Mouse (Mus musculus): ENCODE results near the gene Robo3. TPM values are rescaled to one million over a fixed set of nuclear protein-coding genes. Genes with fewer than 3 reads are reported as not detected.

Gene Robo3
- polyA plus RNA-seq, 1 experiment from 2014 or later = 0.06 TPM

GRCm38 (mm10) chr9:37368081-37368830, 64.8 kb downstream of the Robo3 start:
- WGBS (ENCODE audit: insufficient replicate concordance) = 71% methylated on average over 11 of the region's 11 CpGs
- Histone ChIP-seq H3K27me3 (ENCODE audit: insufficient read depth, low read length) (no peaks in the 10 kb centered on the region), H3K4me1 (ENCODE audit: insufficient read depth) (no peaks in the 10 kb centered on the region), H3K4me3 (ENCODE audit: low read depth, low read length) (no peak overlapping the region), H3K4me2 (ENCODE audit: low read depth, low read length) (no peak overlapping the region), H3K9me3 (ENCODE audit: low read length) (no peaks in the 10 kb centered on the region), H3K27ac (ENCODE audit: low read depth) (no peak overlapping the region), H3K9ac (replicated peaks) (no peak overlapping the region), H3K36me3 (replicated peaks; ENCODE audit: insufficient read depth, low read length) (no peaks in the 10 kb centered on the region)
- TF ChIP-seq CTCF (IDR thresholded peaks at IDR 0.05; ENCODE audit: low read depth) (0 out of 2 replicates have a peak, but pooled peaks have one; percentile 2), EP300 (IDR thresholded peaks at IDR 0.05; ENCODE audit: low read depth) (no peak)
- ATAC-seq (no peak), DNase-seq (no peak)

- no peak for ATAC-seq
- Histone ChIP-seq H3K36me3 (replicated peaks; ENCODE audit: insufficient read depth, low read length) (no peaks in the 10 kb centered on the region), H3K27me3 (ENCODE audit: insufficient read depth, low read length) (no peaks in the 10 kb centered on the region), H3K4me3 (ENCODE audit: low read depth, low read length) (no peak within 1 kb of the TSS), H3K4me2 (ENCODE audit: low read depth, low read length) (no peak within 1 kb of the TSS), H3K27ac (ENCODE audit: low read depth) (no peak within 1 kb of the TSS), H3K4me1 (ENCODE audit: insufficient read depth) (no peaks in the 10 kb centered on the region), H3K9me3 (ENCODE audit: low read length) (no peaks in the 10 kb centered on the region), H3K9ac (replicated peaks) (no peak within 1 kb of the TSS)
- WGBS (ENCODE audit: insufficient replicate concordance) = 81% methylated on average over 17 of the region's 17 CpGs
- no peak for DNase-seq
- no peak for TF ChIP-seq EP300 (IDR thresholded peaks at IDR 0.05; ENCODE audit: low read depth)
- TF ChIP-seq CTCF (IDR thresholded peaks at IDR 0.05; ENCODE audit: low read depth) = no peak
Observed at GRCm38 (mm10) chr9:37367301-37368080, 65.6 kb downstream of the Robo3 start, which contains the start of gene Hepacam. Hepacam (plus strand) TSS chr9:37367351.

GRCm38 (mm10) chr9:37365706-37366105, 67.3 kb downstream of the Robo3 start:
- DNase-seq = no peak
- no peak for ATAC-seq
- 56% methylated on average over 5 of the region's 5 CpGs for WGBS (ENCODE audit: insufficient replicate concordance)
- no peaks in the 10 kb centered on the region for H3K9me3 ChIP-seq (ENCODE audit: low read length)
- no peak overlapping the region for H3K4me2 ChIP-seq (ENCODE audit: low read depth, low read length)
- H3K4me1 ChIP-seq (ENCODE audit: insufficient read depth) = no peaks in the 10 kb centered on the region
- H3K27ac ChIP-seq (ENCODE audit: low read depth) = no peak overlapping the region
- H3K27me3 ChIP-seq (ENCODE audit: insufficient read depth, low read length) = no peaks in the 10 kb centered on the region
- no peak overlapping the region for H3K4me3 ChIP-seq (ENCODE audit: low read depth, low read length)
- H3K36me3 ChIP-seq (replicated peaks; ENCODE audit: insufficient read depth, low read length) = no peaks in the 10 kb centered on the region
- H3K9ac ChIP-seq (replicated peaks) = no peak overlapping the region
- no peak; the same call in 1 of the 2 replicates for TF ChIP-seq EP300 (IDR thresholded peaks at IDR 0.05; ENCODE audit: low read depth)
- TF ChIP-seq CTCF (IDR thresholded peaks at IDR 0.05; ENCODE audit: low read depth) = 0 out of 2 replicates have a peak, but pooled peaks have one; percentile 9

Other genes with a start within 250 kb of the Robo3 start
- 2.7 and 3.3 TPM in 2 replicates for gene Tmem218, start 225.0 kb downstream of the Robo3 start, polyA plus RNA-seq (2015; fragmentation: Nextera tagmentation; extraction: Ambion mirVana)
- 1.7 and 1.9 TPM in 2 replicates for gene Slc37a2, start 177.5 kb downstream of the Robo3 start, polyA plus RNA-seq (2015; fragmentation: Nextera tagmentation; extraction: Ambion mirVana)
- gene Ccdc15, start 84.8 kb downstream of the Robo3 start, polyA plus RNA-seq (2015; fragmentation: Nextera tagmentation; extraction: Ambion mirVana) = 2.6 and 2.7 TPM in 2 replicates
- not detected in 2 replicates for gene Hepacam, start 65.9 kb downstream of the Robo3 start, polyA plus RNA-seq (2015; fragmentation: Nextera tagmentation; extraction: Ambion mirVana)
- 2.5 and 3.5 TPM in 2 replicates for gene Robo4, start 31.3 kb downstream of the Robo3 start, polyA plus RNA-seq (2015; fragmentation: Nextera tagmentation; extraction: Ambion mirVana)
- 3.0 and 3.3 TPM in 2 replicates for gene Msantd2, start 56.1 kb upstream of the Robo3 start, polyA plus RNA-seq (2015; fragmentation: Nextera tagmentation; extraction: Ambion mirVana)
- 16.2 and 18.2 TPM in 2 replicates for gene Esam, start 94.8 kb upstream of the Robo3 start, polyA plus RNA-seq (2015; fragmentation: Nextera tagmentation; extraction: Ambion mirVana)
- gene Vsig2, start 106.0 kb upstream of the Robo3 start, polyA plus RNA-seq (2015; fragmentation: Nextera tagmentation; extraction: Ambion mirVana) = 0.88 and 1.3 TPM in 2 replicates
- 7.4 and 9.3 TPM in 2 replicates for gene Nrgn, start 119.7 kb upstream of the Robo3 start, polyA plus RNA-seq (2015; fragmentation: Nextera tagmentation; extraction: Ambion mirVana)
- 5.1 and 5.2 TPM in 2 replicates for gene Siae, start 122.5 kb upstream of the Robo3 start, polyA plus RNA-seq (2015; fragmentation: Nextera tagmentation; extraction: Ambion mirVana)
- 2.2 and 2.5 TPM in 2 replicates for gene Spa17, start 180.5 kb upstream of the Robo3 start, polyA plus RNA-seq (2015; fragmentation: Nextera tagmentation; extraction: Ambion mirVana)
- 59.7 and 60.5 TPM in 2 replicates for gene Tbrg1, start 224.1 kb upstream of the Robo3 start, polyA plus RNA-seq (2015; fragmentation: Nextera tagmentation; extraction: Ambion mirVana)
- gene Panx3, start 236.0 kb upstream of the Robo3 start, polyA plus RNA-seq (2015; fragmentation: Nextera tagmentation; extraction: Ambion mirVana) = not detected in 2 replicates